Mouse (Mus musculus) liver, adult 10 weeks (tissue): ENCODE measurements around the gene Fam171b. TPM values are rescaled to one million over a fixed set of nuclear protein-coding genes. Genes with fewer than 3 reads are reported as not detected.

ENCODE experiments used
- polyA plus RNA-seq: library from polyadenylated mRNA; stranded (reverse); fragments of 350-450 nt; fragmentation: Illumina TruSeq; extraction: RNeasy Lipid Tissue Mini Kit (QIAGEN cat#74804); gene quantifications from one replicate; pipeline ENCODE4 v1.2.3, GENCODE M21; 2014; ENCODE audit warnings: low read depth, low replicate concordance

Fam171b gene
- 1.9 TPM for polyA plus RNA-seq

DNA sequence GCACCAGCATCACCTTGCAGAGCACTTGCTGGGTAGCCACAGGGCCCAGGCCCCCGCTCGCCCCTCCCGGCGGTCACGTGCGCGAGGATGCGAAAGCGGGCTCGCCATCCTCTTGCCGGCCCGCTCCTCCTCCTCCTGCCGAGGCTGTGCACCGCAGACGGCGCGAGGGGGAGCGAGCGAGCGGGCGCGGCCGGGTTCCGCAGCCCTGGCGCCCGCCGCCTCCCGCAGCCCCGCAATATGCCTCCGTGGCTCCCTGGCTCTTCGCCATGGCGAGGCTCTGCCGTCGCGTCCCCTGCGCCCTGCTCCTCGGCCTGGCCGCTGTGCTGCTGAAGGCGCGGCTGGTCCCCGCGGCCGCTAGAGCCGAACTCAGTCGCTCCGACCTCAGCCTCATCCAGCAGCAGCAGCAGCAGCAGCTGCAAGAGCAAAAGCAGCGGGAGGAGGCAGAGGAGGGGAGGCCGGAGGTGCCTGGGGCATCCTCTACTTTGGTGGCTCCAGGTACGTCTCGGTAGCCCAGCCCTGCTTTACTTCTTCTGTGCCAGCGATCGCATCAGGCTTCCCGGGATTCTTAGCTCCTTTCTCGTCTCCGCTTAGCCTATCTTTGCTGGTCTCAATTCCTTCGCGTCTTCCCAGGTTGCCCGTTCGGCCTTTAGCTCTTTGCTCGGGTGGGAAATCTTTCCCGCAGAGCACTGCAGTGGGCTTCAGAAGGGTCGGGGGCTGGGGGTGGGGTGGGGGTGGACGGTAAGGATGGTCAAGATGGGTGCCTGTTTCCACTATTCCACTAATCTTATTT is at the start of gene Fam171b:
Gene Fam171b (plus strand): TSS at position 154 of the 790 bp plus-strand sequence.

Other genes with a start within 250 kb of the Fam171b start
- gene Zc3h15, start 168.2 kb upstream of the Fam171b start, polyA plus RNA-seq, result 101 TPM
- gene Itgav, start 88.2 kb upstream of the Fam171b start, polyA plus RNA-seq, result 27.9 TPM
- gene Zswim2, start 128.6 kb downstream of the Fam171b start, polyA plus RNA-seq, result not detected
- gene Gm13698, start 143.1 kb downstream of the Fam171b start, polyA plus RNA-seq, result not detected
- not detected for gene Gm13693, start 148.9 kb downstream of the Fam171b start, polyA plus RNA-seq
- not detected for gene Gm13695, start 154.7 kb downstream of the Fam171b start, polyA plus RNA-seq
- gene Gm13696, start 160.5 kb downstream of the Fam171b start, polyA plus RNA-seq, result not detected
- not detected for gene Gm13694, start 166.3 kb downstream of the Fam171b start, polyA plus RNA-seq
- gene Gm13697, start 172.1 kb downstream of the Fam171b start, polyA plus RNA-seq, result not detected
- gene Gm13691, start 177.9 kb downstream of the Fam171b start, polyA plus RNA-seq, result not detected